Mouse (Mus musculus) olfactory bulb, adult 2 months (tissue): ENCODE data around the gene Ffar1. TPM values are rescaled to one million over a fixed set of nuclear protein-coding genes. Genes with fewer than 3 reads are reported as not detected.

ENCODE experiments used
- H3K27ac ChIP-seq: fragments of 200-500 bp; 2 replicates; pipeline ENCODE4 v1.5.1; 2012; ENCODE audit warnings: low read depth, low read length; ENCODE audit not compliant: insufficient read depth
- H3K4me1 ChIP-seq: fragments of 200-500 bp; 2 replicates; pipeline ENCODE4 v1.6.1; 2012; ENCODE audit warnings: low read length; ENCODE audit not compliant: control insufficient read depth, insufficient read depth
- H3K4me3 ChIP-seq: fragments of 200-500 bp; 2 replicates; pipeline ENCODE4 v1.5.1; 2012; ENCODE audit warnings: mild to moderate bottlenecking, low read depth, low read length, moderate library complexity; ENCODE audit not compliant: insufficient read depth
- CTCF ChIP-seq: fragments of 200-500 bp; IDR thresholded peaks from 2 replicates; pipeline ENCODE4 v1.5.1; 2012; ENCODE audit warnings: low read depth, mild to moderate bottlenecking, low read length, moderate library complexity; ENCODE audit not compliant: insufficient read depth
- POLR2A ChIP-seq: fragments of 200-500 bp; IDR thresholded peaks from 2 replicates; pipeline ENCODE4 v1.6.1; 2012; ENCODE audit warnings: mild to moderate bottlenecking, low read depth, low read length, moderate library complexity; ENCODE audit not compliant: insufficient read depth
- WGBS: fragments of 180-500 bp; shearing (Covaris S2); methylation state at CpG from one replicate; pipeline ENCODE4 v1.1.7; 2018; 5-methylcytosine and 5-hydroxymethylcytosine counted together
- polyA plus RNA-seq: library from polyadenylated mRNA; stranded (reverse); fragments of >200 nt; gene quantifications from 2 replicates; pipeline ENCODE4 v1.2.4, GENCODE M21; 2012; ENCODE audit warnings: low replicate concordance; ENCODE audit not compliant: missing spikeins, insufficient read depth, insufficient read length

Ffar1 gene
- polyA plus RNA-seq, 1 experiment: not detected

DNA sequence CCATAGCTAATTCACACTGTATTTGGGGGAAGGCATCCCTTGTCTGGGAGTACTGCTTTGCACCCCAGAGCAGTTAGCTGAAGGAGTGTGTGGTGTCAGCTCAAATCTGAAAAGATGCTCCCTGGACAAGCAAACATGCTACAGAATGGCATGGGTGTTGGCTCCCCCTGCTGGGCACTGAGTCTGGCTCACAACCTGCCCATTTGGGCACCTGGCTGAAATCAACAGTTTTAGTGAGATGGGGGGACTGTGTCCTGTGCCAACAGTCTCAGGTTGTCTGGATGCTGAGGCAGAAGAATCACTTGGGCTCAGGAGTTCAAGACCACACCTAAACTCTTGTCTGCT is 2.1 kb downstream of the Ffar1 start:
- Histone ChIP-seq H3K4me3 (no peak overlapping the region), H3K4me1 (no peaks in the 10 kb centered on the region), H3K27ac (no peak overlapping the region)
- TF ChIP-seq POLR2A (no peak), CTCF (peak; percentile 65; the same call in 1 of the 2 replicates)

DNA sequence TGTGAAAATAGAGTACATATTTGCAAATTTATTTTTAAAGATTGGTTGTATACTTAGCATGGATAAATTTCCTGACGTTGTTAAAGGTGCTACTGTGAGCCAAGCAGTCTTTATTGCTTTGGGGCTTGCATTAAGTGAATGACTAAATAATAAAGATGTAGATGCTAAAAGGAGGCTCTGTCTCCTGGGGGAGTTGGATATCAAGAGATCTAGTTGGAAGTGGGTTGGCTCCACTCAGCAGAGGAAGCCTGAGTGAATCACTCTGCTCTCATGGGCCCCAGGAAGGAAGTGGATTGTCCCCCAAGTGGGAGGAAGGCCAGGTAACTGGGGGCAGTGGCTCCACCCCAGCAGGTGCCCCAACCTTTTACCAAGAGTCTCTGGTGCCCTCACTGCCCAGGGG is 3.6 kb downstream of the Ffar1 start:
- TF ChIP-seq CTCF (no peak), POLR2A (no peak)
- no peak overlapping the region for H3K4me3 ChIP-seq
- no peak overlapping the region for H3K27ac ChIP-seq
- H3K4me1 ChIP-seq: no peaks in the 10 kb centered on the region
- 39% methylated on average over 1 of the region's 1 CpGs for WGBS

DNA sequence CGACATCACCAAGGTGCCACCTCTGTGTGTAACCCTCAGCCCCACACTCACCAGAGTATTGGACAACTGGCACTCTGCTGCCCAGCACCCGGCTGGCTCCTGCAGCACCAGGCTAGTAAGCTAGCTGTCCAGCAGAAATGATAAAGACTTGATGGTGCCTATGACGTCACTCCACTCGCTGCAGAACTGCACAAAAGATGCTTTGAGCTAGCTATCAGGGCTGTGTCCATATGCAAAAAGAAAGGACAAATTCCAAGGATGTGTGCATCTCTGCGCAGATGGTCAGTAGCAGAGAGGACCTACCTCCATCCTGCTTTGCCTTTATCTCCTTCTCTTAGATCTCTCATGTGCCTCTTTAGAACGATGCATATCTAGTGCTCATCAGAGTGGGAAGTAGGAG is 5.3 kb downstream of the Ffar1 start, which contains the start of gene Ffar3:
Gene Ffar3 (minus strand): TSS at position 101 of the 400 bp plus-strand sequence.
- WGBS: 74% methylated on average over 6 of the region's 6 CpGs
- Histone ChIP-seq H3K4me3 (no peak within 1 kb of the TSS), H3K4me1 (no peaks in the 10 kb centered on the region), H3K27ac (no peak within 1 kb of the TSS)
- no peak for TF ChIP-seq POLR2A
- TF ChIP-seq CTCF: no peak

DNA sequence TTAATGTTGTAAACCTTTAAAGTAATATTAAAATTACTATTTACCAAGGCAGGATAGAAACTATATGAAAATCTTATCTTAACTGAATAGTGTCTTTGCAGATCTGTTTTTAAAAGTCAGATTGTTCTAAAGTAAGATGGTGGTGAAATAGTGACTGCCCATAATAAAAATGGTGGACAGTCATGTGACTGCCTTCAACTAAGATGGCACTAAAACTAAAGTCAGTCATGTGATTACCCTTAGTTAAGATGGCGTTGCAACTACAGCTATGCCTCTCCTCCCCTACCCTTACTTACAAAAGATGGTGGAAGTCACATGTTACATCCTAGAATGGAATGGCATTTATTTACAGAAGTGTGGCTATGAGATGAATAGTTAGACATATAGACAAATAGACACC is 9.9 kb downstream of the Ffar1 start:
- 93% methylated on average over 1 of the region's 1 CpGs for WGBS
- no peaks in the 10 kb centered on the region for H3K4me1 ChIP-seq
- no peak overlapping the region for H3K4me3 ChIP-seq
- TF ChIP-seq POLR2A: no peak
- TF ChIP-seq CTCF: no peak
- no peak overlapping the region for H3K27ac ChIP-seq

DNA sequence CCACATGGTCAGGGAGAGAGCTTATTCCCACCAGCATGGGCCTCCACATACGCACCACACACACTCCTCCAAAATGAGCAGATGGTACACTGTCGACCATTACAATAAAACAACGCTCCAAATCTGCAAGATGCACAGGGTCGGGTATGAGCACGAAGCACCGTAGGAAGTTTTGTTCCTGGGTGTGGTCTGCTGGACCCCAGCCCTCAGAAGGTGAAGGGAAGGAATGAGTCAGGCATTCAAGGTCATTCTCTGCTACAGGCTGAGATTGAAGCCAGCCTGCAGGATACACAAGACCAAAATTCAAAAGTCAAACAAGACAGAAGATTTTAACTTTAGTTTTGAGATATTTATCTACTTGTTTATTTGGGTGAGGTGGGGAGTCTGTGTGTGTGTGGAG is 13.4 kb downstream of the Ffar1 start:
- no peak overlapping the region for H3K4me3 ChIP-seq
- no peak overlapping the region for H3K27ac ChIP-seq
- 0 out of 2 replicates have a peak, but pooled peaks cover 2% of the 10 kb centered on the region for H3K4me1 ChIP-seq
- TF ChIP-seq POLR2A (no peak), CTCF (no peak)
- 86% methylated on average over 6 of the region's 6 CpGs for WGBS

DNA sequence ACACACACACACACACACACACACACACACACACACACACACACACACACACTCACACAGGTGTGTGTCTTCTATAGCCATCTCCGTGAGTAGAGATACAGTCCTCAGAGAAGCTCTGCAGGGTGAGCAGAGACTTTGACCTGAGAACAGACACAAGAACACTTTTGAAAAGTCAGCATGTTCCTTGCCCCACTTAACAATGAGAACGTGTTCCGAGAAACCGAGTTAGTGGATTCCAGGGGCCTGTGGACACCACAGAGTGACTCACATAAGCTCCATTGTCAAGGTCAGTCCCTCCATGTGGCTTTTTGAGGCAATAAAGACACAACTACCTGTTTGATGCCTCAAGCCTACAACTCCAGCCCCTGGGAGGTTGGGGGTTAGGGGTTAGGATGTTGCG is 14.0 kb downstream of the Ffar1 start:
- TF ChIP-seq CTCF (no peak), POLR2A (no peak)
- H3K4me1 ChIP-seq: 0 out of 2 replicates have a peak, but pooled peaks cover 2% of the 10 kb centered on the region
- H3K4me3 ChIP-seq: no peak overlapping the region
- no peak overlapping the region for H3K27ac ChIP-seq
- 78% methylated on average over 5 of the region's 5 CpGs for WGBS

DNA sequence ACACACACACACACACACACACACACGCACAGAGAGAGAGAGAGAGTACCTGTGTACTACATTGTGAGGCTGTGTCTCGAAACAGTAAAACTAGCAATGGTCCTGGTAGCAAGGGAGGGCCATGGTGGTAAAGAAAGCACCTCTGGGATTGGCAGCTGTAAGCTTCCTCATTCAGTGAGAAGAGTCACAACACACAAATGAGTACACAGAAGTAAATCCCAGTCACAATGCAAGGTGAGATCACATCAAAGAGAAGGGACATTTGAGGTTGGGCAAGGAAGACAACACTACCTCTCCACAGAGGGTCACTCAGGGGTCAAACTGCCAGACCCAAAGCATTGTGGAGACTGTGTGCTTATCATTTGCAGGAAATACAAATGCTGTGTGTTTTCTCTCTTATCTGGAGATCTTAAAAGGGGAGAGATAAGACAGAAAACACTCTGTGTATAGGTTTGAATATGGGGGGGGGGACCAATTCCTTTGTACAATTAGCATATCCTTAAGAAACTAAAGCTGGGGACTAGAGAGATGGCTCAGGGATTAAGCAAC is 14.8 kb downstream of the Ffar1 start:
- TF ChIP-seq POLR2A (no peak), CTCF (no peak)

DNA sequence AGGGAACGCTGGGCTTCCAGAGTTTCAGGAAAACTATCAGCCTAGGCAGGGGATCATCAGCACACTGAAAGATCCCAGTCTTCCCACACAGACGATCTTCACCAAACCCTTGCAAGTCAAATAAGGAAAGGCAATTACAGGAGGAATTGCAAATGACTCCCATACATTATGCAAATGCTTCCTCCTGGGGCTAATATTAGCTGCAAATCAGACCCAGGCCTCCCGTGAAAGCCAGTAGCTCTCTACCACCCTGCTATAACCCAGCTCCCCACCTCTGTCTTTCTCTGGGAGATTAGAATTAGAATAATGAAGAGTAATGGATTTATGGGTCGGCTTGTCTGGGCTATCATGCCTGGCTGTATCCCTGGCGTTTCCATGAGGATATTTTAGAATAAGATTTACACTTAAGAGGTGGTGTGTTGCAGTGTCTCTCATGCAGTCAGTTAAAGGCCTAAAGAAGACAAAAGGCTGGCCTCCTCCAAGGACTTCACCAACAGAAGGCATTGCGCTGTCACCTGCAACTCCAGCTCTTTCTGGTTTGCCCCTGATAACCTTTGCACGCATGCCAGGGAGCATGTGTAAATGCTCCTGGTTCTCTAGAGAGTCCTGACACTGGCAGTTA is 16.6 kb downstream of the Ffar1 start:
- 0 out of 2 replicates have a peak, but pooled peaks cover 2% of the 10 kb centered on the region for H3K4me1 ChIP-seq
- no peak overlapping the region for H3K27ac ChIP-seq
- 35% methylated on average over 7 of the region's 7 CpGs for WGBS
- no peak overlapping the region for H3K4me3 ChIP-seq
- TF ChIP-seq POLR2A (no peak), CTCF (no peak)

More for the DNA sequence above, 14.8 kb downstream of the Ffar1 start:
- Histone ChIP-seq H3K4me3 (no peak overlapping the region), H3K27ac (no peak overlapping the region), H3K4me1 (0 out of 2 replicates have a peak, but pooled peaks cover 2% of the 10 kb centered on the region)
- 72% methylated on average over 2 of the region's 2 CpGs for WGBS

DNA sequence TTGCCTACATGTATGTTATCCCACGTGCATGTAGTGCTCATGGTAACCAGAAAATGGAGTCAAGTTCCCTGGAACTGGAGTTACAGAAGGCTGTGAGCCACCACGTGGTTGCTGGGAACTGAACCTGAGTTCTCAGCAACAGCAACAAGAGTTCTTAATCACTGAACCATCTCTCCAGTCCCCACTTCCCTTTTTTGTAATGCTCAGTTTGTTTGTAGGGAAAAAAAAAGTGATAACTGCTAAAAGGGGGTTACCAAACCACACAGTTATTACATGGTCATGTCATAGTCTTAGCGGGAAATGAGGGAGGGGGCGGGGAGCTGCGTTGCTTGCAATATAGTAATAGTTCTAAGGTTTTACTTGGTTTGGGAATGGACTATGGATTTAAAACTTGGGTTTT is 19.3 kb downstream of the Ffar1 start:
- Histone ChIP-seq H3K27ac (no peak overlapping the region), H3K4me1 (0 out of 2 replicates have a peak, but pooled peaks cover 2% of the 10 kb centered on the region), H3K4me3 (no peak overlapping the region)
- TF ChIP-seq POLR2A (no peak), CTCF (no peak)
- 90% methylated on average over 5 of the region's 5 CpGs for WGBS
